Mouse (Mus musculus): ENCODE measurements around the gene Lpcat2. TPM values are rescaled to one million over a fixed set of nuclear protein-coding genes. Genes with fewer than 3 reads are reported as not detected.
"Not testable (repeated sequence)": the region's sequence is repeated elsewhere in the genome, so short reads cannot be mapped to it uniquely, and the experiment has no call there.

Gene Lpcat2
- polyA plus RNA-seq, 1 experiment from 2014 or later = 7.6 TPM

GRCm38 (mm10) chr8:92861977-92862376 lies 6.8 kb downstream of the Lpcat2 start:
- Histone ChIP-seq H3K9ac (replicated peaks; ENCODE audit: low read depth) (no peak overlapping the region), H3K36me3 (ENCODE audit: insufficient read depth, low read length) (no peaks in the 10 kb centered on the region), H3K4me1 (ENCODE audit: insufficient read depth, low read depth, low read length) (no peaks in the 10 kb centered on the region), H3K27me3 (replicated peaks; ENCODE audit: insufficient read depth, low read length) (no peaks in the 10 kb centered on the region), H3K4me3 (ENCODE audit: low read depth, low read length) (no peak overlapping the region), H3K4me2 (replicated peaks; ENCODE audit: low read depth, low read length) (no peak overlapping the region), H3K27ac (ENCODE audit: low read length) (no peak overlapping the region), H3K9me3 (ENCODE audit: low read length) (no peaks in the 10 kb centered on the region)
- DNase-seq (ENCODE audit: low spot score) (no peak), ATAC-seq (no peak)
- WGBS = 90% methylated on average over 1 of the region's 1 CpGs
- TF ChIP-seq CTCF (IDR thresholded peaks at IDR 0.05) (no peak), EP300 (IDR thresholded peaks at IDR 0.05) (no peak)

- no peaks in the 10 kb centered on the region for H3K9me3 ChIP-seq (ENCODE audit: low read length)
- no peaks in the 10 kb centered on the region for H3K36me3 ChIP-seq (ENCODE audit: insufficient read depth, low read length)
- TF ChIP-seq EP300 (IDR thresholded peaks at IDR 0.05) = no peak
- no peak for TF ChIP-seq CTCF (IDR thresholded peaks at IDR 0.05)
- ATAC-seq = no peak
- H3K27me3 ChIP-seq (replicated peaks; ENCODE audit: insufficient read depth, low read length) = no peaks in the 10 kb centered on the region
- H3K4me3 ChIP-seq (ENCODE audit: low read depth, low read length) = no peak overlapping the region
- H3K9ac ChIP-seq (replicated peaks; ENCODE audit: low read depth) = no peak overlapping the region
- H3K4me2 ChIP-seq (replicated peaks; ENCODE audit: low read depth, low read length) = no peak overlapping the region
- 49% methylated on average over 7 of the region's 7 CpGs for WGBS
- H3K4me1 ChIP-seq (ENCODE audit: insufficient read depth, low read depth, low read length) = no peaks in the 10 kb centered on the region
- no peak for DNase-seq (ENCODE audit: low spot score)
- no peak overlapping the region for H3K27ac ChIP-seq (ENCODE audit: low read length)
These were observed 15.1 kb downstream of the Lpcat2 start for GRCm38 (mm10) chr8:92870281-92870680.

- TF ChIP-seq CTCF (IDR thresholded peaks at IDR 0.05) (no peak), EP300 (IDR thresholded peaks at IDR 0.05) (no peak)
These were observed 17.1 kb downstream of the Lpcat2 start for GRCm38 (mm10) chr8:92872063-92872759.

DNA sequence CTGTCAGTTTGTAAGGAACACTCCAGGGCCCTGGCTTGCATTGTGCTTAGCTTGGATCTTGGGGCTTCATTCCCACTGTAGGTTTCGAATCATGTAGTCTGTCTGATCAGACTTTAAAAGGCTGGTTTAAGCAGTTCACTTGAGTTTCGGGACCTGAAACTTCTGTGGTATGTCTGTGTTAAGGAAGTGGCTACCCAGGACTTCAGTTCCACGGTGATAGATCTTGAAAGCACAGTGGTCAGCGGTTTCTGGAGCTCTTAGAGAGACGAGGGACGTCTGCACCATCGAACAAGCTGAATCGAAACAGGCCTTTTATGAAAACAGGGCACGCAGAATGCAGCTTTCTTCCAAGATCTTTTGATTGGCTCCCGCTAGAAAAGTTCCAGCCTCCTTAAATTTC lies 20.7 kb downstream of the Lpcat2 start:
- H3K4me3 ChIP-seq (ENCODE audit: low read depth, low read length) = no peak overlapping the region
- no peak for TF ChIP-seq CTCF (IDR thresholded peaks at IDR 0.05)
- no peaks in the 10 kb centered on the region for H3K9me3 ChIP-seq (ENCODE audit: low read length)
- no peak overlapping the region for H3K4me2 ChIP-seq (replicated peaks; ENCODE audit: low read depth, low read length)
- H3K27ac ChIP-seq (ENCODE audit: low read length) = no peak overlapping the region
- no peaks in the 10 kb centered on the region for H3K4me1 ChIP-seq (ENCODE audit: insufficient read depth, low read depth, low read length)
- WGBS = 85% methylated on average over 10 of the region's 10 CpGs
- H3K9ac ChIP-seq (replicated peaks; ENCODE audit: low read depth) = no peak overlapping the region
- ATAC-seq (no peak), DNase-seq (ENCODE audit: low spot score) (peak; percentile 7)
- no peaks in the 10 kb centered on the region for H3K36me3 ChIP-seq (ENCODE audit: insufficient read depth, low read length)
- H3K27me3 ChIP-seq (replicated peaks; ENCODE audit: insufficient read depth, low read length) = no peaks in the 10 kb centered on the region

More at GRCm38 (mm10) chr8:92872063-92872759, 17.1 kb downstream of the Lpcat2 start:
- no peak overlapping the region for H3K4me3 ChIP-seq (ENCODE audit: low read depth, low read length)
- DNase-seq (ENCODE audit: low spot score) (no peak), ATAC-seq (no peak)
- WGBS = 71% methylated on average over 10 of the region's 10 CpGs
- no peak overlapping the region for H3K4me2 ChIP-seq (replicated peaks; ENCODE audit: low read depth, low read length)
- no peak overlapping the region for H3K27ac ChIP-seq (ENCODE audit: low read length)
- no peaks in the 10 kb centered on the region for H3K9me3 ChIP-seq (ENCODE audit: low read length)
- no peaks in the 10 kb centered on the region for H3K4me1 ChIP-seq (ENCODE audit: insufficient read depth, low read depth, low read length)
- H3K36me3 ChIP-seq (ENCODE audit: insufficient read depth, low read length) = no peaks in the 10 kb centered on the region
- H3K27me3 ChIP-seq (replicated peaks; ENCODE audit: insufficient read depth, low read length) = no peaks in the 10 kb centered on the region
- no peak overlapping the region for H3K9ac ChIP-seq (replicated peaks; ENCODE audit: low read depth)

DNA sequence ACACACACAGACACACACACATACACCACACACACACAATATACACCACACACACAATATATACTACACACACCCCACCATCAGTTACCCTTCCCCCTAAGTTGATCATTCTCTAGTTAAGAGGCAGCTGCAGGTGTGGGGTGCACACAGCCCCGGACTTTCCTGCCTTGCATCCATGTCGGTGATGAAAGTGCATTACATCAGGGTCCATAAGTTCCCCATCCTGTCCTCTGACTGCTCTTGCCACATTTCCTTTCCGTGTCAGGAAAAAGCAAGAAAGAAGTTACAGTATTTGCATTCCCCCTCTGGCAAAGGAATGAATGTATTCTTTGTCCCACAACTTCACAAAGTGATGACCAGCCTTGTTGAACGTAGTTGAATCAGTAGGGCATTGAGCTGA lies 26.1 kb downstream of the Lpcat2 start:
- no peak overlapping the region for H3K4me3 ChIP-seq (ENCODE audit: low read depth, low read length)
- H3K9me3 ChIP-seq (ENCODE audit: low read length) = no peaks in the 10 kb centered on the region
- ATAC-seq (no peak), DNase-seq (ENCODE audit: low spot score) (no peak)
- no peaks in the 10 kb centered on the region for H3K4me1 ChIP-seq (ENCODE audit: insufficient read depth, low read depth, low read length)
- no peak overlapping the region for H3K27ac ChIP-seq (ENCODE audit: low read length)
- WGBS = 32% methylated on average over 4 of the region's 4 CpGs
- no peak overlapping the region for H3K4me2 ChIP-seq (replicated peaks; ENCODE audit: low read depth, low read length)
- no peaks in the 10 kb centered on the region for H3K27me3 ChIP-seq (replicated peaks; ENCODE audit: insufficient read depth, low read length)
- no peak overlapping the region for H3K9ac ChIP-seq (replicated peaks; ENCODE audit: low read depth)
- TF ChIP-seq CTCF (IDR thresholded peaks at IDR 0.05) = no peak
- no peak for TF ChIP-seq EP300 (IDR thresholded peaks at IDR 0.05)
- H3K36me3 ChIP-seq (ENCODE audit: insufficient read depth, low read length) = no peaks in the 10 kb centered on the region

DNA sequence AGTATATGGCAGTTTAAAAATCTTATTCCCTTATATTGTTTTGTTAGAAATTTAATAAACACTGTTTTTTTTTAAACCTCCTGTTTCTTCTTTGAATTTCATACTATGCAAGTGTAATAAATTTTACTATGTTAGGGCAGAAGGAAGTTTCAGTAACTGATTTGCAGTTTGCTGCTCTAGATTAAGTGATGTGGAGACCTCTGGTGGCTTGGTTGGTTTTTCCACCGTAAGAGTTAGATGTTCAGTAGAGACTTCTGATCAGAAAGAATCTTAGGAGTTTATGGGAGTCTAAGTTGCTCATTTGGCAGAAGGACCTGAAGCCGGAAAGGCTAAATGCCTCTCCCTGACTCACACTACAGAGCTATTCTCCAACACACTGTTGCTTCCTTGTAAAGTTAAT lies 28.6 kb downstream of the Lpcat2 start:
- TF ChIP-seq EP300 (IDR thresholded peaks at IDR 0.05) = no peak
- peak; percentile 60 for TF ChIP-seq CTCF (IDR thresholded peaks at IDR 0.05)
- H3K4me3 ChIP-seq (ENCODE audit: low read depth, low read length) = no peak overlapping the region
- peak; percentile 52 for DNase-seq (ENCODE audit: low spot score)

DNA sequence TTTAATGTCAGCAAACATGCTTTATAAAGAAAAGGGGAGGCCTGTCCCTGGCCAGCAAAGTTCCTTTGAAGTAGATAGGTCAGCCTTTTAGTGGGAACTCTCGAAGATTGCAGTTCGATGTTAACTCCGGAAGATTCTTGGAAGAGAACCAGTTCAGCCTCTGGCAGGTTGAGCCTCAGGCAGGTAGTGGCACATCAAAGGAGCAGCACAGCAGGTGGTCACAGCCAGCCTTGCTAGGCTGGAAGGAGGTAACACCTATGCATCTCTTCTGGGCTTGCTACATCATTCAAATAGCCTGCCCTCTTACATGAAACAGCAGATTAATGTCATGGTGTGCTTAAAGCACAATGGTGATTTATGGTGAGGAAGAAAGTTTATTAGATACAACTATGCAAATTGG lies 37.1 kb downstream of the Lpcat2 start:
- H3K4me2 ChIP-seq (replicated peaks; ENCODE audit: low read depth, low read length); H3K36me3 ChIP-seq (ENCODE audit: insufficient read depth, low read length); ATAC-seq; H3K9ac ChIP-seq (replicated peaks; ENCODE audit: low read depth); H3K27ac ChIP-seq (ENCODE audit: low read length); H3K4me3 ChIP-seq (ENCODE audit: low read depth, low read length); H3K27me3 ChIP-seq (replicated peaks; ENCODE audit: insufficient read depth, low read length); H3K4me1 ChIP-seq (ENCODE audit: insufficient read depth, low read depth, low read length); H3K9me3 ChIP-seq (ENCODE audit: low read length); DNase-seq (ENCODE audit: low spot score): not testable (repeated sequence)
- 57% methylated on average over 3 of the region's 3 CpGs for WGBS

More for the DNA sequence above, 28.6 kb downstream of the Lpcat2 start:
- H3K27ac ChIP-seq (ENCODE audit: low read length) = no peak overlapping the region
- H3K9ac ChIP-seq (replicated peaks; ENCODE audit: low read depth) = no peak overlapping the region
- H3K9me3 ChIP-seq (ENCODE audit: low read length) = no peaks in the 10 kb centered on the region
- no peaks in the 10 kb centered on the region for H3K4me1 ChIP-seq (ENCODE audit: insufficient read depth, low read depth, low read length)
- no peaks in the 10 kb centered on the region for H3K36me3 ChIP-seq (ENCODE audit: insufficient read depth, low read length)
- no peak overlapping the region for H3K4me2 ChIP-seq (replicated peaks; ENCODE audit: low read depth, low read length)
- WGBS = 67% methylated on average over 2 of the region's 2 CpGs
- H3K27me3 ChIP-seq (replicated peaks; ENCODE audit: insufficient read depth, low read length) = no peaks in the 10 kb centered on the region
- no peak for ATAC-seq
